Mouse (Mus musculus) liver, adult 2 months (tissue): ENCODE data around the gene Slk.

ENCODE experiments used
- CTCF ChIP-seq: fragments of 200-500 bp; IDR thresholded peaks from 2 replicates; pipeline ENCODE4 v1.5.1; 2011; ENCODE audit warnings: low read depth, low read length, control low read depth
- POLR2A ChIP-seq: fragments of 200-500 bp; IDR thresholded peaks from 2 replicates; pipeline ENCODE4 v1.6.1; 2011; ENCODE audit warnings: low read length, control low read depth; ENCODE audit not compliant: insufficient read depth; ENCODE audit errors: extremely low read depth

DNA sequence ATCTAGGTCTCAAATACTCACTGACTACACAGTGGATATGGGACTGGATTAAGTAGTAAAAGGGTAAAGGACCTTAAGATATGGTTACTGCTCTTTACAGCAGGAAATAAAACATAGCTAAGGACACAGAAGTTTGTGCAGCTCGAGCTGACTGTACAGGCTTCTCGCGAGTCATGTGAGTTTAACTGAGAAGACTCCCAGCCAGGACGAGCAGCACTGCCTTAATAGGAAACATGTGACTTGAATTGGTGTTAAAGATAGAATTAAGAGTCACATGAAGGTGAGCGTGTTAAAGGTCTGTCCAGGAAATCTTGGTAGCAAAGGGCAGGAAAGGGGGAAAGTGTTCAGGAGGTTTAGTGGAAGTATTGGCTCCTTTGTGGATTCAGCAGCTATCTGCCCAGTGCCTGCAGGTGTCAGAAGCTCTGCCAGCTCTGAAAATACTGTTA is 17.5 kb upstream of the Slk start:
- TF ChIP-seq POLR2A: no peak
- TF ChIP-seq CTCF: no peak
